Mouse (Mus musculus) lung, embryonic 15.5 days (tissue): ENCODE data around the gene Gzmn. TPM values are rescaled to one million over a fixed set of nuclear protein-coding genes. Genes with fewer than 3 reads are reported as not detected.
"Not testable (repeated sequence)": the region's sequence is repeated elsewhere in the genome, so short reads cannot be mapped to it uniquely, and the experiment has no call there.

Source experiments
- ATAC-seq: fragments of 200-750 bp; cut with Nextera tagmentation; 2 replicates; pipeline ENCODE4 v1.8.0; 2017; ENCODE audit warnings: moderate number of reproducible peaks, borderline replicate concordance; ENCODE audit not compliant: low FRiP score, low TSS enrichment; ENCODE audit errors: extremely low read depth
- H3K27ac ChIP-seq: fragments of 300-500 bp; sonication (generic); 2 replicates; pipeline ENCODE4 v1.5.1; 2015; ENCODE audit warnings: moderate library complexity, mild to moderate bottlenecking, inconsistent platforms
- H3K27me3 ChIP-seq: fragments of 300-500 bp; sonication (generic); 2 replicates; pipeline ENCODE4 v1.6.1; 2015; ENCODE audit warnings: inconsistent platforms
- H3K36me3 ChIP-seq: fragments of 300-500 bp; sonication (generic); 2 replicates; pipeline ENCODE4 v1.6.1; 2015; ENCODE audit warnings: inconsistent platforms
- H3K4me1 ChIP-seq: fragments of 300-500 bp; sonication (generic); 2 replicates; pipeline ENCODE4 v1.6.1; 2015; ENCODE audit warnings: inconsistent platforms
- H3K4me2 ChIP-seq: fragments of 300-500 bp; sonication (generic); 2 replicates; pipeline ENCODE4 v1.6.1; 2015; ENCODE audit warnings: inconsistent platforms, mild to moderate bottlenecking, moderate library complexity
- H3K4me3 ChIP-seq: fragments of 300-500 bp; sonication (generic); 2 replicates; pipeline ENCODE4 v1.5.1; 2015; ENCODE audit warnings: mild to moderate bottlenecking, inconsistent platforms
- H3K9ac ChIP-seq: fragments of 300-500 bp; sonication (generic); 2 replicates; pipeline ENCODE4 v1.6.1; 2015; ENCODE audit warnings: inconsistent platforms
- H3K9me3 ChIP-seq: fragments of 300-500 bp; sonication (generic); 2 replicates; pipeline ENCODE4 v1.6.1; 2016; ENCODE audit warnings: inconsistent platforms
- WGBS: fragments of 180-500 bp; shearing (Covaris S2); methylation state at CpG from one replicate; pipeline ENCODE4 v1.1.7; 2015; 5-methylcytosine and 5-hydroxymethylcytosine counted together
- polyA plus RNA-seq: library from polyadenylated mRNA; unstranded; fragments of >200 nt; fragmentation: Nextera tagmentation; extraction: Ambion mirVana; gene quantifications from 2 replicates; pipeline ENCODE4 v1.2.1, GENCODE M21; 2015

Gzmn gene
- polyA plus RNA-seq, 1 experiment from 2014 or later = not detected

DNA sequence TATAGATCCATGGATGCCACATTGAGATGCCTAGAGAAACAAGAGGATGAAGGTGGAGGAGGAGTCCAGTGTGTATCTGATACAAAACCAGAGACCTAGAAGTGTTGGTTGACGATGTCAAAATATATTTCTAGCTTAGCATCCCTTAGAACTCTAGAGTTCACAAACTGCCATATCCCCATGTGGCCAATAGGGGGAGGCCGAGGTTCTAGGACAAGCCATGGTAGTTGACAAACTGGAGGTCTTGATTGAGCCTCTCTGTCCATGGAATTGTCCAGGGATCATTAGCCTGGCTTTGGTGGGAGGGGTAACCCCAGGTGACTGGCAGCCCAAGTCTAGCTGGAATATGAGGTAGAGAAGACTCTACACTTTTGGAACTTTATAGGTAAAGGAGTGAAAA lies 19.1 kb downstream of the Gzmn start:
- Histone ChIP-seq H3K27ac (no peak overlapping the region), H3K9ac (no peak overlapping the region), H3K4me2 (no peak overlapping the region), H3K9me3 (no peaks in the 10 kb centered on the region), H3K4me3 (no peak overlapping the region), H3K4me1 (no peaks in the 10 kb centered on the region), H3K36me3 (no peaks in the 10 kb centered on the region), H3K27me3 (no peaks in the 10 kb centered on the region)
- 70% methylated on average over 2 of the region's 2 CpGs for WGBS
- no peak for ATAC-seq

DNA sequence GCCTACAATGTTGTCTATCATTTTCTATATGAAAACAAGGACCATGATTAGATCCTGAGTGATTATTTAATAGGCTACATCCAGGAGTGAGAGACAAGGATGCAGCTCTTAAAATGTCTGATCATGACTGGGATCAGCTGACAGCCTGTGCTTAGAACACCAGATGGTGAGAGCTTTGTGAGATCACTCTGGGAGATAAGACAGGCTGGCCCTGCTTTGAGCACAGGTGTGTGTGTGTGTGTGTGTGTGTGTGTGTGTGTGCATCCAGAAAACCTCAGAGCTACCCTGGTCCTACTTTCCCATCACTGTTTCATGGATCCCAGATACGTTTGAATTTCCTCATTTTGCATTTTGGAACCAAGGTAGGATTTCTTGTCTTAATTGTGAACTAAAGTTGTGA lies 40.7 kb downstream of the Gzmn start:
- H3K4me1 ChIP-seq, H3K4me3 ChIP-seq, H3K27me3 ChIP-seq, H3K27ac ChIP-seq, ATAC-seq, H3K4me2 ChIP-seq, H3K9me3 ChIP-seq, H3K36me3 ChIP-seq, H3K9ac ChIP-seq: not testable (repeated sequence)
- WGBS = 71% methylated on average over 1 of the region's 1 CpGs

DNA sequence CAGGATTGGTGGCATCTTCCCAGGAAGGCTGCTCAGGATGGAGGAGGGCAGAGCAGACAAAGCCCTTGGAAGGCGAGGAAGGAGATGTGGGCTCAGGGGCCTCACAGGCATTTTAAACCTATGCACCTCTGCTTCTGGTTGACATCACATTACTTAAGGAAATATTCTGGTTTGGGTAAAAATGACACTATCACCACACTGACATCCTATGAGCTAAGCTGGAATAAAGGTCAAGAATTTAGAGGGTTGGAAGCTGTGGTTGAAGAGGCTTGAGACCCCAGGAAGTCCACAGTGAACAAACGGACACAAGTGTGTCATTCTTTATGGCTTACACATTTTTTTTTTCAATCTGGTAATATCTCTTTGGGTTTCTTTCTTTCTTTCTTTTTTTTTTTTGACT lies 41.9 kb downstream of the Gzmn start, which contains the start of gene Gzmd:
Gzmd (minus strand) TSS at position 101 of the 400 bp plus-strand sequence.
- H3K27ac ChIP-seq, H3K4me3 ChIP-seq, H3K4me1 ChIP-seq, H3K27me3 ChIP-seq, H3K36me3 ChIP-seq, ATAC-seq, H3K4me2 ChIP-seq, H3K9me3 ChIP-seq, H3K9ac ChIP-seq: not testable (repeated sequence)
- 69% methylated on average over 2 of the region's 2 CpGs for WGBS

DNA sequence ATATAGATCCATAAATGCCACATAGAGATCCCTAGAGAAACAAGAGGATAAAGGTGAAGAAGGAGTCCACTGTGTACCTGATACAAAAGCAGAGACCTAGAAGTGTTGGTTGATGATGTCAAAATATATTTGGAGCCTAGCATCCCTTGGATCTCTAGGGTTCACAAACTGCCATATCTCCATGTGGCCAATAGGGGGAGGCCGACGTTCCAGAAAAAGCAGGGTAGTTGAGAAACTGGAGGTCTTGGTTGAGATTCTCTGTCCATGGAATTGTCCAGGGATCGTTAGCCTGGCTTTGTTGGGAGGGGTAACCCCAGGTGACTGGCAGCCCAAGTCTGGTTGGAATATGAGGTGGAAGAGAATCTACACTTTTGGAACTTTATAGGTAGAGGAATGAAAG lies 46.1 kb downstream of the Gzmn start:
- ATAC-seq = no peak
- no peaks in the 10 kb centered on the region for H3K9me3 ChIP-seq
- no peak overlapping the region for H3K4me2 ChIP-seq
- no peaks in the 10 kb centered on the region for H3K4me1 ChIP-seq
- no peak overlapping the region for H3K27ac ChIP-seq
- H3K9ac ChIP-seq = no peak overlapping the region
- H3K4me3 ChIP-seq = no peak overlapping the region
- H3K36me3 ChIP-seq = no peaks in the 10 kb centered on the region
- WGBS = 45% methylated on average over 3 of the region's 3 CpGs
- H3K27me3 ChIP-seq = no peaks in the 10 kb centered on the region

DNA sequence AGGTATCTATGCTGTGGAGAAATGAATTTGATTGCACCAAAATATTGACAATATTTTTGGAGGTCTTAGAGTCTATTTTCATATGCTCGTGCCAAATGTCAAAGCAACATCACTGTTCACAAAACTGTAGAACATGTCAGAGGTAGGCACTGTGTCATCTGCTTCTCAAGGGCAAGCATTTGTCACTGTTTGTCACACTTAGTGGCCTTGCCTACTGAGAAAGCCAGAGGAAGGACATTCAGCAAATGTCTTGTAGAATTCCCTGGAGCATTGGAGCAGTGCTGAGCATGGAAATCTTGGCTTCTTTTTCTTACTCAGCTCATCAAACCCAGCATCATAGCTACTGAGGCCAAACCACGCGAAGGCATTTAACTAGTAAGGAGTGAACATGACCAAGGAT lies 50.9 kb downstream of the Gzmn start:
- Histone ChIP-seq H3K9me3 (no peaks in the 10 kb centered on the region), H3K4me1 (no peaks in the 10 kb centered on the region), H3K4me3 (no peak overlapping the region), H3K4me2 (no peak overlapping the region), H3K36me3 (no peaks in the 10 kb centered on the region), H3K9ac (no peak overlapping the region), H3K27me3 (no peaks in the 10 kb centered on the region), H3K27ac (no peak overlapping the region)
- ATAC-seq = no peak
- WGBS = 80% methylated on average over 3 of the region's 3 CpGs

DNA sequence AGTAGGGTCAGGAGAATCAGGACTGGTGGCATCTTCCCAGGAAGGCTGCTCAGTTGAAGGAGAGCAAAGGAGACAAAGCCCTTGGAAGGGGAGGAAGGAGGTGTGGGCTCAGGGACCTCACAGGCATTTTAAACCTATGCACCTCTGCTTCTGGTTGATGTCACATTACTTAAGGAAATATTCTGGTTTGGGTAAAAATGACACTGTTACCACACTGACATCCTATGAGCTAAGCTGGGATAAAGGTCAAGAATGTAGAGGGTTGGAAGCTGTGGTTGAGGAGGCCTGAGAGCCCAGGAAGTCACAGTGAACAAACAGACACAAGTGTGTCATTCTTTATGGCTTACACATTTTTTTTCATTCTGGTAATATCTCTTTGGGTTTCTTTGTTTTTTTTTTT lies 53.9 kb downstream of the Gzmn start, which contains the start of gene Gzme:
Gzme (minus strand) TSS at position 101 of the 400 bp plus-strand sequence.
- no peaks in the 10 kb centered on the region for H3K4me1 ChIP-seq
- H3K9ac ChIP-seq = no peak within 1 kb of the TSS
- H3K4me3 ChIP-seq = no peak within 1 kb of the TSS
- H3K9me3 ChIP-seq = no peaks in the 10 kb centered on the region
- H3K4me2 ChIP-seq = no peak within 1 kb of the TSS
- H3K27me3 ChIP-seq = no peaks in the 10 kb centered on the region
- H3K27ac ChIP-seq = no peak within 1 kb of the TSS
- H3K36me3 ChIP-seq = no peaks in the 10 kb centered on the region
- ATAC-seq = no peak

Other genes starting within 250 kb of the Gzmn start
- 4.3 and 5.9 TPM in 2 replicates for gene Cma1, start 229.9 kb downstream of the Gzmn start, polyA plus RNA-seq
- gene Cma2, start 223.6 kb downstream of the Gzmn start, polyA plus RNA-seq = not detected in 2 replicates
- gene Mcpt1, start 156.6 kb downstream of the Gzmn start, polyA plus RNA-seq = not detected in 2 replicates
- not detected in 2 replicates for gene Mcpt9, start 144.1 kb downstream of the Gzmn start, polyA plus RNA-seq
- gene Mcpt2, start 132.6 kb downstream of the Gzmn start, polyA plus RNA-seq = not detected in 2 replicates
- gene Mcpt4, start 112.3 kb downstream of the Gzmn start, polyA plus RNA-seq = 0.14 and 0.40 TPM in 2 replicates
- gene Mcpt8, start 89.3 kb downstream of the Gzmn start, polyA plus RNA-seq = 1.1 and 1.6 TPM in 2 replicates
- not detected in 2 replicates for gene Ctsg, start 72.0 kb downstream of the Gzmn start, polyA plus RNA-seq
- gene Gzme, start 54.0 kb downstream of the Gzmn start, polyA plus RNA-seq = not detected in 2 replicates
- gene Gzmd, start 42.0 kb downstream of the Gzmn start, polyA plus RNA-seq = not detected in 2 replicates
- not detected in 2 replicates for gene Gzmg, start 15.0 kb downstream of the Gzmn start, polyA plus RNA-seq
- gene Gzmf, start 36.8 kb upstream of the Gzmn start, polyA plus RNA-seq = not detected in 2 replicates
- gene Gzmc, start 60.1 kb upstream of the Gzmn start, polyA plus RNA-seq = not detected in 2 replicates
- 1.2 and 1.6 TPM in 2 replicates for gene Gzmb, start 87.7 kb upstream of the Gzmn start, polyA plus RNA-seq
- 1.5 and 1.9 TPM in 2 replicates for gene Atp12a, start 190.5 kb upstream of the Gzmn start, polyA plus RNA-seq
- gene Rnf17, start 228.0 kb upstream of the Gzmn start, polyA plus RNA-seq = 1.1 and 1.9 TPM in 2 replicates